Mouse (Mus musculus) MEL-GATA-1-ER (cell line): Measurements from ENCODE around the gene Gm47959.

Source experiments
- DNase-seq: peaks from one replicate; pipeline ENCODE4 v3.0.0-alpha.2; 2012; ENCODE audit warnings: low read depth; ENCODE audit errors: extremely low read depth

Gm47959 gene

GRCm38 (mm10) chr1:83032508-83032907 is 32.2 kb downstream of the Gm47959 start:
- no peak for DNase-seq

GRCm38 (mm10) chr1:83034509-83034908 is 34.2 kb downstream of the Gm47959 start:
- no peak for DNase-seq

DNA sequence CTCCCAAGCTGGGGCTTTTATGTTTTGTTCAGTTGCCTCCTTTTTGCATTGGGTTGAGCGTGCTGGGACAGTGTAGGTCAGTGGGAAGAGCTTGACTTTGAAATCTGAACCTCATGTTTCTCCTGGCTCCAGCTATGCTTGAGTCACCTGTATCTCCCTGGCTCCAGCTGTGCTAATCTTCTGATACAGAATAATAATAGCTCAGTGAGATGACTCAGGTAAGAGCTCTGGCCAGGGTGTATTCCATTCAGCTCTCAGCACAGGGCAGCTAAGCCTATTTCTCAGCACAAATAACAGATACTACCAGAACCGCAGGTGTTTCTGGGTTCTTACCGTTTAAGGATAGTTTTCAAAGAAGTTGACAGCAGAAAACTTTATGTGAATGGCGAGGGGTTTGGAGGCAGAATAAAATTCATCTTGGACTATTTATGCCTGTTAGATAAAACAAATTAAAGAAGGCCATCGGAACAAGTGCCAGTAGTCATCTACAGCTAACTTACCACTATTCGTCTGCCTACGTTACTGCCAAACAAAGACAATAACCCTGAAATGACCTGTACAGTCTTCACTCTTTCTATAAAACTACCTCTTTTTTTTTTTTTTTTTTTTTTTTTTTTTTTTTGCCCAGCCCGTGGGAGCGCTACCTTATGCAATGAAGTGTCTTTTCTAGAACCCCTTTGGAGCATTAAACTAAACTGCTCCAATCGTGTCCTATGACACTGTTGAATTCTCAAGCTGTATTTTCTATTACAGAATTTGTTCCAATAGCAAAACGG is 36.7 kb downstream of the Gm47959 start:
- DNase-seq, result no peak

GRCm38 (mm10) chr1:83038109-83038672 is 37.8 kb downstream of the Gm47959 start, which contains the start of gene Slc19a3:
Gene Slc19a3 (minus strand): TSS chr1:83038448.
- no peak for DNase-seq

- no peak for DNase-seq
Observed at GRCm38 (mm10) chr1:83039080-83039479, 38.7 kb downstream of the Gm47959 start.

- DNase-seq, result no peak
Observed at GRCm38 (mm10) chr1:83042380-83042779, 42.0 kb downstream of the Gm47959 start, which contains the start of gene Krtap28-10. Gene Krtap28-10 (minus strand): TSS chr1:83042480.

GRCm38 (mm10) chr1:83044882-83045427 is 44.6 kb downstream of the Gm47959 start, which contains the start of gene Gm47969:
Gene Gm47969 (plus strand): TSS chr1:83044932.
- no peak for DNase-seq
